Mouse (Mus musculus): ENCODE results near the gene Atp4a.

The Atp4a gene

DNA sequence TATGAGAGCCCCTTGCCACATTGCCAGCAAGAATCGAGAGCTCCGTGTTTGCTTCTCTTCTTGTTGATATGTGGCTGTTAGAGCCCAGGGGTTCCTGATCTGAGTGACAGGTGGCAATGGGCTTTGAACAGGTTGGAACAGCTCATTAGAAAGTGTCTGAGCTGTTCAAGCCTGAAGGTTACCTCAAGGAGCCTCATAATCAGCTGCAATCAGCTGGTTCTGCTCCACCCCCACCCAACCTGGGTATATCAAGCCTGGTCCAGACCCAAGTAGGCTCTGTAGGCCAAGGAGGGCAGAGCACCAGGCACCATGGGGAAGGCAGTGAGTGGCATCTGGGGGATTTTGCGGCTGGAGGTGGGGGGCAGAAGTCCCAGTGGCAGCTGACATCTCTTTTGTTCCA lies at the start of gene Atp4a:
Atp4a (plus strand) TSS at position 268 of the 400 bp plus-strand sequence.
- in situ Hi-C loops (cut with MboI; ENCODE audit: unreplicated experiment in 2 of 2) = no loop called here

DNA sequence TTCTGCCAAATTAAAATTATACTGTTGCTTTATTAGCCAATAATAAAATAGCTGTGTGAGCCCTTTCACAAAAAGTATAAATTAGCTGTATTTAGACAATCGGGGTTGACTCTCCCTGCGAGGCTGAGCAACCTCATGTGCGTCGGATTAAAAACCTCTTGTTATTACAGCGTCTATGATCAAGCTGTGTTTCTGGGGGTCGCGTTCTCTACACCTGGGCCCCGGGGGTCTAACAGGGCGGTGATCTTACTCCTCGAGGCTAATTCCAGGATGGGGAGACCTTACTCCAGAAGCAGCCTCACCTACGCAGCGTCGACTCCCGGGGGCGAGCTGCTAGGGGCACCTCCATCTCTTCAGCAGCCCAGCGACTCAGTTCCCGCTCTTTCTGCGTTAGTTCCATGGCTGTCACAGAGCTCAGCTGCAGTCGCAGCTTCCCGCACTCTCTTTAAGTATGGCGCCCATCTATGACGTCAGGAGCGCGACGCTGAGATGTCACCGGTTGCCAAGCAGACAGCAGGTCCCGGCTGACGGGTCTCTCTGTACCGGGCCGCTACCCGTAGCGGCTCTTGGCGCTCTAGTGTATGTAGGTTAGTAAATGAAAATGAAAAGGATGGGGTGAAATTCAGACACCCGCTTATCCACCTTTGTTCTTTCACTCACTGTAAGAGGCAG lies 47.3 kb upstream of the Atp4a start, which contains the start of gene Haus5:
Haus5 (minus strand) TSS at position 466 of the 672 bp plus-strand sequence.
- in situ Hi-C loops (cut with MboI; ENCODE audit: unreplicated experiment in 2 of 2) = loop anchor here (5.0 to 25.0 kb wide), 2 partner anchors 98 kb away; partner anchors contain the start of genes Dmkn (in 2 of the 2) and Sbsn (in 1 of the 2)

DNA sequence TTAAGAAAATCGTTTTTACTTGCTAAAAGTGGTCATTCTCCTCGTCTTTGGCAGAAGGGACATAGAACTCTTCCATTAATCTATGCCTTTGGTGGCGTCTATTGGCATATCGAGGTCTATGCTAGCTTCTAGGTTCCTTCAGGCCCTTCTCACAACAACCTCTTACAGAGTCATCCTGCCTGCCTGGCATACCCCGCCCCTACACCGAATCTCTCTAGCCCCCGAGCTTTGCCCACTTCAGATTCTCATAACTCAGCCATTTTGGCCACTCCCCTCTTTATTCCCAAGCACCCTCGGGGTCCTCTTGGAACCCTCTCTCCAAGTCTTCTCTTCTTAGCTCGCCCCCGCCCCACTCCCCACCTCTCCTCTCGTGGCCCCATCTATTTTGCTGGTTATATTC lies 46.7 kb upstream of the Atp4a start:
- in situ Hi-C loops (cut with MboI; ENCODE audit: unreplicated experiment in 2 of 2) = loop anchor here (5.0 to 25.0 kb wide), 2 partner anchors 97 kb away; partner anchors contain the start of genes Dmkn (in 2 of the 2) and Sbsn (in 1 of the 2)

DNA sequence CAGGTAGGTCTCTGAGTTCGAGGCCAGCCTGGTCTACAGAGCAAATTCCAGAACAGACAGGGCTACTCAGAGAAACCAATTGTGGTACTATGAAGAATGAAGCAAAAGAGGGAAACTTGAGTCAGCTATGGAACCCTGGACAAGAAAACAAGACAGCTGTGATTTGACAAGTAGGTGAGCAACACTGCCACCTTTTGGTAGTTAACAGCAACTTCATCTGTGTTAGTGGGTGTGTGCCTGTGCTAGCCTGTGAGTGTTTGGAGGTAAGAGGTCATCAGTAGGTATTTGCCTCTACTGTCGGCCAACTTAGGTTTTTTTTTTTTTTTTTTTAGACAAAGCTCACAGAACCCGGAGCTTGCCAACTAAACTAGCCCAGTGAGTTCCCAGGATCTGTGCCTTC lies 42.8 kb upstream of the Atp4a start:
- in situ Hi-C loops (cut with MboI; ENCODE audit: unreplicated experiment in 2 of 2) = loop anchor here (5.0 to 25.0 kb wide), 2 partner anchors 93 kb away; partner anchors contain the start of genes Dmkn (in 2 of the 2) and Sbsn (in 1 of the 2)

DNA sequence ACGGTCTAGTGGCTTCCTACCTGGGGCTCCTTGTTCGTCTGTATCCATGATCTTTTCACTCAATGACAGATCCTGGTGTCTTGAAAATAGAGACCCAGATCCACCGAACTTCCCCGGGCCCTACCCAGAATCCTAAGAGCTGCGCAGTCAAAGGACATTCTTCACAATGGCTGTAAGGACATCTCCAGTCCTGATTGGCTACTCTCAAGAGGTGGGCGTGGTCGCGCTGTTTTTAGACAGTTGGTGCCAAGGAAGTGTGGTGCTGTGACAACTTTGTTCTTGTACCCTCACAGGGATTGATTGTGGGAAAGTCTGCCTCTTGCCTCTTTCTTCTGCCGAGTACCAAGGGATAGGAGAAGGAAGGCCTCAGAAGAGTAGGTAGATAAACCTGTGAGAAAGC lies 40.5 kb upstream of the Atp4a start, which contains the start of gene Pmis2:
Pmis2 (minus strand) TSS at position 126 of the 400 bp plus-strand sequence.
- in situ Hi-C loops (cut with MboI; ENCODE audit: unreplicated experiment in 2 of 2) = loop anchor here in 1 of 2 experiments (25.0 kb wide), 1 partner anchor 91 kb away; the partner anchor contains the start of genes Dmkn and Sbsn

DNA sequence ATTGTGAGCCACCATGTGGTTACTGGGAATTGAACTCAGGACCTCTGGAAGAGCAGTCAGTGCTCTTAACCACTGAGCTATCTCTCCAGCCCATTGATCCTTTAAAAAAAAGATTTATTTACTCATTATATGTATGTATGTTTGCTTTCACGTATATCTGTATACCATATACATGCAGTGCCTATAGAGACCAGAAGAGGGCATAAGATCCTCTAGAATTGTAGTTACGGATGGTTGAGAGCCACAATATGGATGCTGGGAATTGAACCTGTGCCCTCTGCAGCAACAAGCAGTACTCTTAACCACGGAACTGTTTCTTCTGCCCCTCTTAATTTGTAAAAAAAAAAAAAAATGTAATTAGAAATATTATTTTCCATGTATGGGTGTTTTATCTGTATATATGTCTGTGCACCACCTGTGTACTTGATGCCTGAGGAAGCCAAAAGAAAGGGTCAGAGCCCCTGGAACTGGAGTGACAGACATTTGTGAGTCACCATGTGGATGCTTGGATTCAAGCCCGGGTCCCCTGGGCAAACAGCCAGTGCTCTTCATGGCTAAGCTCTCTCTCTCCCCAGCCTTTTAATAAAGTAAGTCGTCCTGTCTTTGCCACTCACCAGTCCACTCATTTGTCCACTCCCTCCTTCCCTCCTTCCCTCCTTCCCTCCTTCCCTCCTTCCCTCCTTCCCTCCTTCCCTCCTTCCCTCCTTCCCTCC lies 33.6 kb upstream of the Atp4a start:
- in situ Hi-C loops (cut with MboI; ENCODE audit: unreplicated experiment in 2 of 2) = no loop called here

DNA sequence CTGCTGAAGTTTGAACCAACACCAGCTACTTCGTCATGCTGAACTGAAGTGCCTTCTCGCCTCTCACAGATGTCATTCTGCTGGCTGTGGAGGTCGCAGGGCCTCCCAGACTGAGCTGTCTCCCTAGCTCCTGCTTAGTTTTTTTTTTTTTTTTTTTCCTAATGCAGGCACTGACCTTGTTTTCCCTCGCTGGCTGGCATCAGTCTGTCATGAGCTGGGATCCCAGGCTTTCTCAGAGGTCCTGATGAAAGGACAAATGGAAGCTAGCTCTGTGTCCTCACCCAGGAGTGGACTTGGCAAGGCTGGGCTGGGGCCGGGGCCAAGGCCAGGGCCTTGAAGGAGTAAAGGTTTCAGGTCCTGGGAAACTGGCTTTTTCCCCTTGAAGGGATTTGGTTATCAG lies 30.1 kb upstream of the Atp4a start:
- in situ Hi-C loops (cut with MboI; ENCODE audit: unreplicated experiment in 2 of 2) = no loop called here

DNA sequence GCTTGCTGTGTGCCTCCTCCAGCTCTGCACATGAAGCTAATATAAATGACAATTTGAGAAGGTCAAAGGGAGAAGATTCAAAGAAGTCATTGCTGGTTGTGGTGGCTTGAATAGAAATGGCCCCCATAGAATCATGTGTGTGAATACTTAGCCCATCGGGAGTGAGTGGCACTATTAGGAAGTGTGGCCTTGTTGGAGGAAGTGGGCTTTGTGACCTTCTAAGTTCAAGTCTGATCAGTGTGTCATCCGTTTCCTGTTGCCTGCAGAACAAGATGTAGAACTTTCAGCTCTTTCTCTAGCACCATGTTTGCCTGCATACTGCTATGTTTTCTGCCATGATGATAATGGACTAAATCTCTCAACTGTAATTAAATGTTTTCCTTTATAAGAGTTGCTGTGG lies 28.6 kb upstream of the Atp4a start:
- in situ Hi-C loops (cut with MboI; ENCODE audit: unreplicated experiment in 2 of 2) = no loop called here

DNA sequence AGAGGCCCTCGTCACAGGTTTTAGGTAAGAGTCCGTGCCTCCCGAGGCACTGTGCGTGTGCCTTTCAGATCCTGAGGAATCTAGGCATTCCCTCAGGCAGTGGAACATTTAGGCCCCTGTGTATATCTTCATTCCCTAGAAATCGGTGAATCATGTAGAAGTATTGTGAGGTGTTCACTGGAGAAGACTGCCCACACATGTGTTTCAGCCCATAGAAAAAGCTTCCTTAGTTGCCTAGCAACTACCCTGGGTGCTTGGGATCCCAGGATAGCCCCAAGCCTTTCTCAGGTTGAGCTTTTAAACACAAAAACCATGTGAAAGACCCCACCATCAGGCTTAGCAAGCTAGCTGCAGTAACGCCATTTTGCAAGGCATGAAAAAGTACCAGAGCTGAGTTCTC lies 23.7 kb upstream of the Atp4a start:
- in situ Hi-C loops (cut with MboI; ENCODE audit: unreplicated experiment in 2 of 2) = no loop called here

DNA sequence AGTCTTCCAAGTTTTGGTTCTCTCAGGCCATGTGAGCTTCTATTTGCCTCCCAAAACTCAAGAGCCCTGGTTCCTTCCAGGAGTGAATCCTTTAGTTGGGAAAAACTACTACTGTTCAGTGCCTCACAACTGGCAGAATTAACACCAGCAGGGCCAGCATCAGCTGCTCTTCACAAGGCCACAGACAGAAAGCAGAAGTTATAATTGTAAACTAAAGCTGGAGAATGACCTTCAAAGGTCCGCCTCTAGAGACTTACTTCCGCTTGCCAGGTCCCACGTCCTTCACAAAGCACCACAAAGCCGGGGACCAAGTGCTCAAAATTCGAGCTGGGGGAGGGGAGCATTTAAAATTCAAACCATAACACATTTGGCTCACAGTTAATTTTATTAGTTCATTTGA lies 13.9 kb upstream of the Atp4a start:
- in situ Hi-C loops (cut with MboI; ENCODE audit: unreplicated experiment in 2 of 2) = no loop called here

DNA sequence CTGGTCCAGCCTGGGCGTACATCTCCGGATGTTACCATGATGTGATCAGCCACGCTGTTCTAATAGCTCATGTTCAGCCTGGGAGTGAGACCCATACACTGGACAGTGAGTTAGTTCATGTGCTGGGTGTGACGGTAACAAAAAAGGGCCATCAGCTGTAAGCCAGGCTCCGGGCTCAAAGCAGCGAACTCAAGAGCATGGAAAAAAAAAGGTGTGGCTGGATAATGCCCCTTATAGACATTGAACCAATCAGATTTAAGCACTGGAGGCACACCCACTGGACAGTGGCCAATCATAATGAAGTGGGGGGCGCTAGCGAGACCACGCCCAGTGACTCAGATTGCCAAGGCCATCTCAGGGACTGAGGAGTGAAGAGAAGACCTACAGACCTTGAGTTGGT lies 13.4 kb upstream of the Atp4a start, which contains the start of gene 2200002J24Rik:
2200002J24Rik (plus strand) TSS at position 338 of the 400 bp plus-strand sequence.
- in situ Hi-C loops (cut with MboI; ENCODE audit: unreplicated experiment in 2 of 2) = no loop called here

DNA sequence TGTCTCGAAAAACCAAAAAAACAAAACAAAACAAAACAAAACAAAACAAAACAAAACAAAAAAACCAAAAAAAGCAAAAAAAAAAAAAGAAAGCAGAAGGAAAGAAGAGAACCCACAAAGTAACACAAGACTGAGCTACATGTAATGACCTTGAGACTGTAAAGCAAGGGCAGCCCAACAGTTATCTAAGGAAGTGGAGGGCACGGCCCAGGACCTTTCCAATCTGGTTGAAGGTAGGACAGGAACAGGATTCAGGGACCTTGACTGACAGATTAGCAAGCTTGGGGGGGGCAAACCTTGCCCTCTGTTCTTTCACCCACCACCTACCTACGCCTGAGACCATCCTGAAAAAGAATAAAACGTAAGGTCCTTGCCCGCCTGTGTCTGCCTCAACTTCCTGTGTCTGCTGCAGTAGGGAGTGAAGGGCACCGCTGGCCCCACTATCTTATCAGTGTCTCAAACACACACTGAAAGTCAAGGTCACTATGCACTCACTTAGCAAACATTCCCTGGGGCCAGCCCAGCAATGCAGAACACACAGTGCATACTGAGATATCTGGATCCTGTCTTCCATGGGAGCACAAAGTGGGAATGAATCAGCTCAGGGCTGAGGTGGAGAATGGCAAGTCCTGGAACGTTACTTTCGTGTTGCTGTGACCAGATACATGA lies 5.7 kb upstream of the Atp4a start:
- in situ Hi-C loops (cut with MboI; ENCODE audit: unreplicated experiment in 2 of 2) = no loop called here

DNA sequence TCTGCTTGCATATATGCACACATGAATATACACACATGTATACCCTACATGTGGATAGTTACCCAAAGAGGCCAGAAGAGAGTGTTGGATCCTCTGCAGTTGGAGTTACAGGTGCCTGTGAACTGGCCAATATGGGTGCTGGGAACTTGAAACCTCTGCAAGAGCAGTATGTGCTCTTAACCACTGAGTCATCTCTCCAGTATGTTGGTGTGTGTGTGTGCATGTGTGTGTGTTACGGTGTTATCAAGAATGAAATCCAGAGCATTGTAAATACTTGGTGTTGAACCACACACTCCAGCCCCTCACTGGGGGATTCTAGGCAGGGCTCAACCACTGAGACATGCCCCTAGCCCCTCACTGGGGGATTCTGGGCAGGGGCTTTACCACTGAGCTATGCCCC lies 4.6 kb upstream of the Atp4a start:
- in situ Hi-C loops (cut with MboI; ENCODE audit: unreplicated experiment in 2 of 2) = no loop called here

DNA sequence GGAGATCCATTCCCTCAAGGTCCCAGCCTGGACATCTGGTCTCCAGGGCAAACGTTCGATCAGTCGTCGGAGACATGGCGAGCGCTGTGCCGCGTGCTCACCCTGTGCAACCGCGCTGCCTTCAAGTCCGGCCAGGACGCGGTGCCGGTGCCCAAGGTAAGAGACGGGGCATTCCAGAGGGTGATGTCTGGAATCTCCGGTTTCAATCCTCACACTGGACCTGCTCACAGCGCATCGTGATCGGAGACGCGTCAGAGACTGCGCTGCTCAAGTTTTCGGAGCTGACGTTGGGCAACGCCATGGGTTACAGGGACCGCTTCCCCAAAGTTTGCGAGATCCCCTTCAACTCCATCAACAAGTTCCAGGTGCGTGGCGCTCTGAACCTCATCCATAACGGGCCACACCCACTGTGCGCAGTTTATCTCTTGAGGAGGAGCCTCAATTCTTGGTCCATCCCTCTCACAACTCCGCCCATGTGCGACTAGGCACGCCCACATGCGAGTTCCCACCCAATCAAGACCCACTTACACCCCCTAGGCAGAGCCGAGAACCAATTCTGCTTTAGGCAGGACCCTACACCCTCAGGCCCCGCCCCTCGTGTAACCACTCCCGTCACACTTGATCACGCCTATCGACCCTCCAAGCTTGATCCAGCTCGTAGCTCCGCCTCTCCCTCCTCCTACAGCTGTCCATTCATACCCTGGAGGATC lies 5.2 kb downstream of the Atp4a start:
- in situ Hi-C loops (cut with MboI; ENCODE audit: unreplicated experiment in 2 of 2) = no loop called here

DNA sequence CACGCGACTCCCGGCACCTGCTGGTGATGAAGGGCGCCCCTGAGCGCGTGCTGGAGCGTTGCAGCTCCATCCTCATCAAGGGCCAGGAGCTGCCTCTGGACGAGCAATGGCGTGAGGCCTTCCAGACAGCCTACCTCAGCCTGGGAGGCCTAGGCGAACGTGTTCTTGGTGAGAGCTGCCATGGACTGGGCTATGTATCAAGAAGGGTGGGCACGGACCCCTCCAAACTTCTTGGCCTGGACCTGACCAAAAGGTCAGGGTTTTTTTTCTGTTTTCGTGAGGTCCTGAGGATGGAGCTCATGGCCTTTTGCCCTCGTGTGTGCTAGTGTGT lies 5.7 kb downstream of the Atp4a start:
- in situ Hi-C loops (cut with MboI; ENCODE audit: unreplicated experiment in 2 of 2) = no loop called here

DNA sequence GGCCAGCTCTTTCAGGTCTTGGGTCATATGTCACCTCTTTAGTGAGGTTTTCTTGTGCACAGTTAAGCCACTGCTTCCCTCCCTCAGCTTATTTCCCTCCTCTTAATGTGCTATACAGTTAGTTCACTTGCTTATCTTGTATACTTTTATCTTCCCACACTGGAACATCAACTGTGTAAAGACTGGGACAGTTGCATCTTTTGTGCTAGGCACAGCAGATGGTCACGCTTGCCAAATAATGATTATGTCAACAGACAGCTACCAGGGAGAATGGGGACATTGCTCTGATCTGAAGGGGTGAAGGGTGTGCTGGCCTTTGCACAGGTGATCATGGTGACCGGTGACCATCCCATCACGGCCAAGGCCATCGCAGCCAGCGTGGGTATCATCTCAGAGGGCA lies 7.7 kb downstream of the Atp4a start:
- in situ Hi-C loops (cut with MboI; ENCODE audit: unreplicated experiment in 2 of 2) = no loop called here

DNA sequence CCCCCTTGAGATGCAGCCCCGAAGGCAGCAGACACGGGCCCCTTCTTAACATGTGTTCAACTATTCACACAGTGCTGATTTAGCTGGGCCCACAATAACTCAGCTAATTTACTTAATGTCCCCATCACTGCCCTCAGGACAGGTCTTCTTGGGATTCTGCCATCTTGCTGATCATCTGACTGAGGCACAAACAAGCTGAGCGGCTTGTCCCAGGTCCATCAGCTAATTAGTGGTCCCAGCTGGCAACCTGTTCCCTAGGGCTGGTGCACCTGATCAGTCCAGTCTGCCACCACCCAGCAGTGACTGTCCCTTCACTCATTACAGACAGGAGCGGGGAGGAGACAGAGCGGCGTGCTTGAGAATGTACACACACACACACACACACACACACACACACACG lies 9.3 kb downstream of the Atp4a start:
- in situ Hi-C loops (cut with MboI; ENCODE audit: unreplicated experiment in 2 of 2) = no loop called here

DNA sequence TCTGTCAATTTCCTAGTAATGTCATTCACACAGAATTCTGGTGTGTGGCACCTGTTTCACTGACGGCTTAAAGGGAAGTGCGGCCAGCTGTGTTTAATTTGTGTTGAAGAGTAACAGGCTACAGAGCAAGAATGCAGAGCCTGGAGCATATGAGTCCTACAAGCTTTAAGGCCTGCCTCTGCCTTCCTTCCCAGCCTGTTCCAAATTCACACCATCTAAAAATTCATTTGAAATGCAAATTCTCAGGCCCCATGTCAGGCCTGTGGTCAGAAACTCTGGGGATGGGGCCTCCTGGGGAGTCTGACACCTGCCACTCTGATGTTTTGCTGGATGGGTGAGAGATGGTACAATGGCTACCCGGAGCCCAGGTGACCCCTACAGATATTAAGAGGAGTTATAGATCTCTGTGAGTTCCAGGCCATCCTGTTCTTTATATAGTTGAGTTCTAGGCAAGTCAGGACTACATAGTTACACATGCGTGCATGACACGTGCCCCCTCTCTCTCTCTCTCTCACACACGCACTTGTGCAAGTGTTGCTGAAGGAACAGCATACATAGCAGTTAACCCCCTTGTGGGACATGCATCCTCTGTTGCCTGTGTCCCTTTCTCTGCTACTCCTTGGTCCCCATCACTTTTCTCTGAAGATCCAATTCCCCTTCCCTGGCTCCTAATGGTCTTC lies 11.4 kb downstream of the Atp4a start:
- in situ Hi-C loops (cut with MboI; ENCODE audit: unreplicated experiment in 2 of 2) = no loop called here

DNA sequence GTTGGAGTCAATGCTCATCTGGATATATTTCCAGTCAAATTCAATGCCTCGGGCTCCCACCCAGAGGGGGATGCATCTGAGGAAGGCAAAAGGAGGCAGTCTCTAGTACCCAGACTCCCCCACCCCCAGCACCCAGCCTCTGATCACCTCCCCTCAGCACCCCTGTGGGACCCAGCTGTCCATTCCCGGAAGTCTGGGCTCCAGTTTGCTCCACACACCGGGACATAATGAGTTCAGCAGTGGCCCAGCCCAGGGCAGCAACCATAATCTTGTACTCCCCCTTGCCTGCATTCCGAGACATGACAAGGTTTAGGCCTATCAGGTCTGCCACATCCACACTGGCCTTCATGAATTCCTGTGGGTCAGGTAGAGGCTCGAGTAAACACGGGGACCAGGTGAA lies 16.2 kb downstream of the Atp4a start:
- in situ Hi-C loops (cut with MboI; ENCODE audit: unreplicated experiment in 2 of 2) = no loop called here

DNA sequence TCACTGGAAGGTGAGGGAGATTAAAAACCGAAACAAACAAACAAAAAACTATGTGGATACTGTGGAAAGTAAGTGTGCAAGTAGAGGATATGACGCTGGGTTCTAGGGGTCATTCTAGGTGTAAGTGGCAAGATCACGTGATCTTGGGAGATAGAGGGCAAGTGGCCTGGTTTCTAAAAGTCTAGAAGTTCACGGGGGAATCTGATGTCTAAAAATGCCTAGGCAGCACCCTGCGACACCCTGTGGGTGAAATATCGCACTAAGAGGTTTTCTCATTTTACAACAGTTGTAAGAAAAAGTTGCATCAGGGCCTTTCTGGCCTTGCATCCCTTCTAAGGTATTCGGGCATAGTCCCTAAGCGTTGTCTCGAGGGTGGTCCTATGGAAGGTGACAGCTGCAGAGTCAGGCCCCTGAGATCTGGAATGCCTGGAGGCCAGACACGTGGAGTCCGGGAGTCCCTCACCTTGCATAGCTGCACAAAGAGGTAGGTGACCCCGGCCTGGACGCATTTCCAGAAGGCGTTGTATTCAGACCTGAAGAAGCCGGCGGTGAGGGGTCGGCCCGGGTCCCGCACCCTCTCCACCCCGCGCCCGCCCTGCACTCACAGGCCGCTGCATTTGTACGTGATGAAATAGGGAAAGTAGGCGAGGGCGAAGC lies 16.9 kb downstream of the Atp4a start:
- in situ Hi-C loops (cut with MboI; ENCODE audit: unreplicated experiment in 2 of 2) = no loop called here

Measured in v-Abl transformed pro-B cells (cell line).